Mouse (Mus musculus): ENCODE results near the gene Ciz1. TPM values are rescaled to one million over a fixed set of nuclear protein-coding genes. Genes with fewer than 3 reads are reported as not detected.

The Ciz1 gene
- total and polyA plus RNA-seq, 3 experiments: 62.9 to 306 (median 213) TPM

GRCm38 (mm10) chr2:32381775-32382223, 29.7 kb downstream of the Ciz1 start, which contains the start of gene 1110008P14Rik:
TSS of gene 1110008P14Rik (minus strand) at chr2:32381938.
- Histone ChIP-seq H3K36me3 (replicated peaks) (peaks cover 38% of the 10 kb centered on the region), H3K4me3 (ENCODE audit: low read depth, low read length) (peak within 1 kb of the TSS; percentile 79), H3K4me1 (ENCODE audit: insufficient read depth, low read depth, low read length) (peaks cover 32% of the 10 kb centered on the region), H3K27me3 (ENCODE audit: insufficient read depth, low read length) (peaks cover 42% of the 10 kb centered on the region), H3K9me3 (replicated peaks) (no peaks in the 10 kb centered on the region)
- TF ChIP-seq POLR2AphosphoS5 (IDR thresholded peaks at IDR 0.05; ENCODE audit: insufficient replicate concordance, low read depth, low read length): no peak
- TF ChIP-seq GATA1 (IDR thresholded peaks at IDR 0.05; ENCODE audit: borderline replicate concordance, low read length): no peak
- no peak for TF ChIP-seq CTCF (IDR thresholded peaks at IDR 0.05; ENCODE audit: low read depth, low read length)
- no peak for TF ChIP-seq TAL1 (conservative IDR thresholded peaks at IDR 0.05; ENCODE audit: low read depth, low read length)
- no peak for TF ChIP-seq GATA2 (IDR thresholded peaks at IDR 0.05; ENCODE audit: borderline replicate concordance, low read depth, low read length)
- ATAC-seq (ENCODE audit: extremely low read depth, insufficient number of reproducible peaks, low FRiP score, poor library complexity, severe bottlenecking) (peak; percentile 89), DNase-seq (ENCODE audit: low spot score) (peak; percentile 93)

- Histone ChIP-seq H3K36me3 (replicated peaks) (peaks cover 29% of the 10 kb centered on the region), H3K4me1 (ENCODE audit: insufficient read depth, low read depth, low read length) (peaks cover 32% of the 10 kb centered on the region), H3K27me3 (ENCODE audit: insufficient read depth, low read length) (peaks cover 51% of the 10 kb centered on the region), H3K4me3 (ENCODE audit: low read depth, low read length) (no peak overlapping the region), H3K9me3 (replicated peaks) (no peaks in the 10 kb centered on the region)
- TF ChIP-seq GATA1 (IDR thresholded peaks at IDR 0.05; ENCODE audit: borderline replicate concordance, low read length): no peak
- DNase-seq (ENCODE audit: low spot score) (no peak), ATAC-seq (ENCODE audit: extremely low read depth, insufficient number of reproducible peaks, low FRiP score, poor library complexity, severe bottlenecking) (no peak)
Measured at GRCm38 (mm10) chr2:32382689-32383088, 30.6 kb downstream of the Ciz1 start.

DNA sequence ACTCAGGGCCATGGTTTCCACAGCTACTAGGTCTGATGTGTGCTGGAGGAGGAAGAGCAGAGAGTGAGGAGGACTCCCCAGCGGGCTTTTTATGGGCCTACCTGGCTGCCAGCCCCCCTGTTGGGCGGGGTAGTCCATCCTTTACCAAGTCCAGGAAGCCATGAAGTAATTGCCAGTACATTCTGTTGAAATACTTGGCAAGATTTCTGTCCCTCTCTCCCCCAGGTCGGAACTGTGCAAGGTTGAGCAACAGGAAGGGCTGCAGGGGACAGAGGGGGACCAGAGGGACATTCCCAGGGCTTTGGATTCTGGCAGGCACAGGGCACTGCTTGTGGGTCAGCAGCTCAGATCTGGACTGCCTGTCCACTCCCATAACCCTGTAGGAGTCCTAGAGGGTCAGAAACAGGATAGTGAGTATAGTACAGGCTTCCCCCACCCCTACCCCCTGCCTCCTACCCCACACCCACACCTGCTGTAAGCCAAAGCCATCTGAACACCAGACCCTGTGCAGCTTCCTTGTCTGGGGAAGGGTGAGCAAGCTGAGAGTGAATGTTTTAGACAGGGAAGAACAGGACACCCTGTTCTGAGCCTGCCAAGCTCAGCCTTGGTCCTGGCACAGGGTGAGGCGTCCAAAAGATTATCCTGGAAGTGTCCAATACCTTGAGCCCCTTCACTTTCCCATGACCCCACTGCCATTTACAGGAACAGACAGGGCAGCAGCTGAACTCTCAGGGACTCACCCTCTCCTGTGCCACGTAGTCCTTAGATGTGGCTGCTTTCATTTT, 35.8 kb downstream of the Ciz1 start, which contains the start of gene Lcn2:
TSS of gene Lcn2 (minus strand) at position 547 of the 785 bp plus-strand sequence.
- TF ChIP-seq GATA1 (IDR thresholded peaks at IDR 0.05; ENCODE audit: borderline replicate concordance, low read length): no peak
- no peak for TF ChIP-seq TAL1 (conservative IDR thresholded peaks at IDR 0.05; ENCODE audit: low read depth, low read length)
- no peak for TF ChIP-seq GATA2 (IDR thresholded peaks at IDR 0.05; ENCODE audit: borderline replicate concordance, low read depth, low read length)
- TF ChIP-seq CTCF (IDR thresholded peaks at IDR 0.05; ENCODE audit: low read depth, low read length): no peak
- no peak for TF ChIP-seq POLR2AphosphoS5 (IDR thresholded peaks at IDR 0.05; ENCODE audit: insufficient replicate concordance, low read depth, low read length)
- Histone ChIP-seq H3K9me3 (replicated peaks) (no peaks in the 10 kb centered on the region), H3K36me3 (replicated peaks) (no peaks in the 10 kb centered on the region), H3K4me1 (ENCODE audit: insufficient read depth, low read depth, low read length) (peaks cover 7% of the 10 kb centered on the region), H3K4me3 (ENCODE audit: low read depth, low read length) (no peak within 1 kb of the TSS), H3K27me3 (ENCODE audit: insufficient read depth, low read length) (peaks cover 84% of the 10 kb centered on the region)
- ATAC-seq (ENCODE audit: extremely low read depth, insufficient number of reproducible peaks, low FRiP score, poor library complexity, severe bottlenecking) (no peak), DNase-seq (ENCODE audit: low spot score) (no peak)

DNA sequence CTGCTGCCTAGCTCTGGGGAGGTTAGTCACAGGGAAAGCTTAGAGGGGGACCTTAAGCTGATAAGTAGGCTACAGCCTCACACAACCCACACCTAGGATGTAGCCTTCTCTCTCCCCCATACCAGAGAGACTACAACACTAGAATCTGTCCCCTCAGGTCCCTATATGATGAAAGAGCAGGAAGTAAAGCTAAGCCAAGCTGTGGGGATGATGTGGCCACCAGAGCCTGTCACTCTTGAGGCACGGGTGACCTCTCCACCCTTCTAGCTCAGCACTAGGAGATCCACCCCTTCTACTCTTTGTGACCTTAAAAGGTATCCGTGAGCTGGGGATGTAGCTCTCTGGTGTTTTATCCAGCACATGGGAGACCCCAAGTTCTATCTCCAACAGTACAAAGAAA, 37.0 kb downstream of the Ciz1 start:
- Histone ChIP-seq H3K9me3 (replicated peaks) (0 out of 2 replicates have a peak, but pooled peaks cover 4% of the 10 kb centered on the region), H3K27me3 (ENCODE audit: insufficient read depth, low read length) (peaks cover 80% of the 10 kb centered on the region), H3K4me3 (ENCODE audit: low read depth, low read length) (no peak overlapping the region), H3K4me1 (ENCODE audit: insufficient read depth, low read depth, low read length) (no peaks in the 10 kb centered on the region; the same call in none of the 2 replicates), H3K36me3 (replicated peaks) (no peaks in the 10 kb centered on the region)
- DNase-seq (ENCODE audit: low spot score): no peak
- no peak for ATAC-seq (ENCODE audit: extremely low read depth, insufficient number of reproducible peaks, low FRiP score, poor library complexity, severe bottlenecking)
- TF ChIP-seq GATA2 (IDR thresholded peaks at IDR 0.05; ENCODE audit: borderline replicate concordance, low read depth, low read length) (no peak), CTCF (IDR thresholded peaks at IDR 0.05; ENCODE audit: low read depth, low read length) (no peak), TAL1 (conservative IDR thresholded peaks at IDR 0.05; ENCODE audit: low read depth, low read length) (no peak), POLR2AphosphoS5 (IDR thresholded peaks at IDR 0.05; ENCODE audit: insufficient replicate concordance, low read depth, low read length) (no peak), GATA1 (IDR thresholded peaks at IDR 0.05; ENCODE audit: borderline replicate concordance, low read length) (no peak)

GRCm38 (mm10) chr2:32390871-32391270, 38.7 kb downstream of the Ciz1 start:
- DNase-seq (ENCODE audit: low spot score): no peak
- Histone ChIP-seq H3K36me3 (replicated peaks) (no peaks in the 10 kb centered on the region), H3K9me3 (replicated peaks) (0 out of 2 replicates have a peak, but pooled peaks cover 4% of the 10 kb centered on the region), H3K4me3 (ENCODE audit: low read depth, low read length) (no peak overlapping the region), H3K27me3 (ENCODE audit: insufficient read depth, low read length) (peaks cover 65% of the 10 kb centered on the region), H3K4me1 (ENCODE audit: insufficient read depth, low read depth, low read length) (peaks cover 11% of the 10 kb centered on the region)
- TF ChIP-seq GATA2 (IDR thresholded peaks at IDR 0.05; ENCODE audit: borderline replicate concordance, low read depth, low read length): no peak
- no peak for TF ChIP-seq TAL1 (conservative IDR thresholded peaks at IDR 0.05; ENCODE audit: low read depth, low read length)
- no peak for TF ChIP-seq POLR2AphosphoS5 (IDR thresholded peaks at IDR 0.05; ENCODE audit: insufficient replicate concordance, low read depth, low read length)
- TF ChIP-seq GATA1 (IDR thresholded peaks at IDR 0.05; ENCODE audit: borderline replicate concordance, low read length): no peak
- no peak for TF ChIP-seq CTCF (IDR thresholded peaks at IDR 0.05; ENCODE audit: low read depth, low read length)
- ATAC-seq (ENCODE audit: extremely low read depth, insufficient number of reproducible peaks, low FRiP score, poor library complexity, severe bottlenecking): no peak

- no peak overlapping the region for H3K4me3 ChIP-seq (ENCODE audit: low read depth, low read length)
- H3K27me3 ChIP-seq (ENCODE audit: insufficient read depth, low read length): peaks cover 54% of the 10 kb centered on the region
- ATAC-seq (ENCODE audit: extremely low read depth, insufficient number of reproducible peaks, low FRiP score, poor library complexity, severe bottlenecking) (no peak), DNase-seq (ENCODE audit: low spot score) (no peak)
- H3K4me1 ChIP-seq (ENCODE audit: insufficient read depth, low read depth, low read length): peaks cover 20% of the 10 kb centered on the region
- H3K9me3 ChIP-seq (replicated peaks): 0 out of 2 replicates have a peak, but pooled peaks cover 4% of the 10 kb centered on the region
- TF ChIP-seq POLR2AphosphoS5 (IDR thresholded peaks at IDR 0.05; ENCODE audit: insufficient replicate concordance, low read depth, low read length): no peak
- TF ChIP-seq GATA1 (IDR thresholded peaks at IDR 0.05; ENCODE audit: borderline replicate concordance, low read length): no peak
- TF ChIP-seq GATA2 (IDR thresholded peaks at IDR 0.05; ENCODE audit: borderline replicate concordance, low read depth, low read length): no peak
- TF ChIP-seq TAL1 (conservative IDR thresholded peaks at IDR 0.05; ENCODE audit: low read depth, low read length): no peak
- TF ChIP-seq CTCF (IDR thresholded peaks at IDR 0.05; ENCODE audit: low read depth, low read length): no peak
- H3K36me3 ChIP-seq (replicated peaks): no peaks in the 10 kb centered on the region
Measured at GRCm38 (mm10) chr2:32392063-32392462, 39.9 kb downstream of the Ciz1 start.

Data from G1E (cell line).